Mouse (Mus musculus): Measurements from ENCODE around the gene Cpvl. TPM values are rescaled to one million over a fixed set of nuclear protein-coding genes. Genes with fewer than 3 reads are reported as not detected.

The Cpvl gene
- total RNA-seq, 2 experiments from 2014 or later: not detected

GRCm38 (mm10) chr6:53974040-53974439 lies 4.4 kb downstream of the Cpvl start:
- intact Hi-C loops (cut with DNase I; ENCODE audit: low total_unique reads): no loop called here
- no peak for DNase-seq

GRCm38 (mm10) chr6:53973468-53973867 lies 5.0 kb downstream of the Cpvl start:
- no peak for DNase-seq
- intact Hi-C loops (cut with DNase I; ENCODE audit: low total_unique reads): no loop called here

- intact Hi-C loops (cut with DNase I; ENCODE audit: low total_unique reads): no loop called here
- no peak for DNase-seq
These were observed 6.2 kb downstream of the Cpvl start for GRCm38 (mm10) chr6:53972238-53972743.

GRCm38 (mm10) chr6:53971729-53972128 lies 6.7 kb downstream of the Cpvl start:
- DNase-seq: no peak
- intact Hi-C loops (cut with DNase I; ENCODE audit: low total_unique reads): no loop called here

- no peak for DNase-seq
- intact Hi-C loops (cut with DNase I; ENCODE audit: low total_unique reads): no loop called here
These were observed 9.4 kb downstream of the Cpvl start for GRCm38 (mm10) chr6:53969081-53969480.

GRCm38 (mm10) chr6:53968550-53968949 lies 9.9 kb downstream of the Cpvl start:
- DNase-seq: no peak
- intact Hi-C loops (cut with DNase I; ENCODE audit: low total_unique reads): no loop called here

- intact Hi-C loops (cut with DNase I; ENCODE audit: low total_unique reads): no loop called here
These were observed 11.9 kb downstream of the Cpvl start for GRCm38 (mm10) chr6:53966595-53966994.

GRCm38 (mm10) chr6:53965900-53966299 lies 12.6 kb downstream of the Cpvl start:
- DNase-seq: no peak
- intact Hi-C loops (cut with DNase I; ENCODE audit: low total_unique reads): no loop called here

More at GRCm38 (mm10) chr6:53966595-53966994, 11.9 kb downstream of the Cpvl start:
- DNase-seq: no peak

GRCm38 (mm10) chr6:53963906-53964496 lies 14.5 kb downstream of the Cpvl start:
- intact Hi-C loops (cut with DNase I; ENCODE audit: low total_unique reads): no loop called here
- no peak for DNase-seq

GRCm38 (mm10) chr6:53962006-53962405 lies 16.5 kb downstream of the Cpvl start:
- intact Hi-C loops (cut with DNase I; ENCODE audit: low total_unique reads): no loop called here
- DNase-seq: no peak

- no peak for DNase-seq
- intact Hi-C loops (cut with DNase I; ENCODE audit: low total_unique reads): loop anchor here (5.0 to 10.0 kb wide), 4 partner anchors 85 to 265 kb away; no protein-coding TSS in a partner anchor
These were observed 18.6 kb downstream of the Cpvl start for GRCm38 (mm10) chr6:53959826-53960225.

GRCm38 (mm10) chr6:53958321-53958720 lies 20.1 kb downstream of the Cpvl start:
- peak; percentile 83 for DNase-seq
- intact Hi-C loops (cut with DNase I; ENCODE audit: low total_unique reads): loop anchor here (5.0 to 10.0 kb wide), 4 partner anchors 84 to 266 kb away; no protein-coding TSS in a partner anchor

GRCm38 (mm10) chr6:53956513-53956912 lies 22.0 kb downstream of the Cpvl start:
- intact Hi-C loops (cut with DNase I; ENCODE audit: low total_unique reads): loop anchor here (5.0 to 10.0 kb wide), 4 partner anchors 82 to 268 kb away; no protein-coding TSS in a partner anchor
- no peak for DNase-seq

GRCm38 (mm10) chr6:53955846-53956245 lies 22.6 kb downstream of the Cpvl start:
- DNase-seq: no peak
- intact Hi-C loops (cut with DNase I; ENCODE audit: low total_unique reads): loop anchor here (5.0 to 10.0 kb wide), 4 partner anchors 81 to 269 kb away; no protein-coding TSS in a partner anchor

- intact Hi-C loops (cut with DNase I; ENCODE audit: low total_unique reads): loop anchor here (5.0 to 10.0 kb wide), 4 partner anchors 80 to 270 kb away; no protein-coding TSS in a partner anchor
- no peak for DNase-seq
These were observed 23.2 kb downstream of the Cpvl start for GRCm38 (mm10) chr6:53955271-53955670.

GRCm38 (mm10) chr6:53954106-53954505 lies 24.4 kb downstream of the Cpvl start:
- intact Hi-C loops (cut with DNase I; ENCODE audit: low total_unique reads): loop anchor here (10.0 kb wide), 2 partner anchors 79 to 271 kb away; no protein-coding TSS in a partner anchor
- DNase-seq: peak; percentile 55

GRCm38 (mm10) chr6:53953348-53953747 lies 25.1 kb downstream of the Cpvl start:
- no peak for DNase-seq
- intact Hi-C loops (cut with DNase I; ENCODE audit: low total_unique reads): loop anchor here (10.0 kb wide), 2 partner anchors 79 to 271 kb away; no protein-coding TSS in a partner anchor

GRCm38 (mm10) chr6:53951421-53951820 lies 27.1 kb downstream of the Cpvl start:
- no peak for DNase-seq
- intact Hi-C loops (cut with DNase I; ENCODE audit: low total_unique reads): loop anchor here (10.0 kb wide), 2 partner anchors 77 to 273 kb away; no protein-coding TSS in a partner anchor

- intact Hi-C loops (cut with DNase I; ENCODE audit: low total_unique reads): loop anchor here (10.0 kb wide), 2 partner anchors 76 to 274 kb away; no protein-coding TSS in a partner anchor
- peak; percentile 22 for DNase-seq
These were observed 27.6 kb downstream of the Cpvl start for GRCm38 (mm10) chr6:53950876-53951275.

- intact Hi-C loops (cut with DNase I; ENCODE audit: low total_unique reads): no loop called here
- no peak for DNase-seq
These were observed 30.0 kb downstream of the Cpvl start for GRCm38 (mm10) chr6:53948388-53949035.
